Mouse (Mus musculus): ENCODE measurements around the gene Siah2. TPM values are rescaled to one million over a fixed set of nuclear protein-coding genes. Genes with fewer than 3 reads are reported as not detected.

The Siah2 gene
- polyA plus RNA-seq, 1 experiment, result 30.0 TPM

GRCm38 (mm10) chr3:58695507-58695906 lies 3.3 kb upstream of the Siah2 start:
- TF ChIP-seq CTCF (IDR thresholded peaks at IDR 0.05; ENCODE audit: extremely low read depth, insufficient read length, insufficient replicate concordance, low read depth, low read length) (no peak), POLR2A (IDR thresholded peaks at IDR 0.05; ENCODE audit: low read depth, low read length) (no peak)
- peaks cover 3% of the 10 kb centered on the region; the same call in 1 of the 2 replicates for H3K4me1 ChIP-seq (ENCODE audit: control insufficient read depth, insufficient read depth, insufficient read length, low read length)
- no peaks in the 10 kb centered on the region for H3K27me3 ChIP-seq (ENCODE audit: control insufficient read depth, insufficient read depth, low read length)
- no peak overlapping the region for H3K4me3 ChIP-seq (ENCODE audit: low read depth, low read length)
- no peak overlapping the region for H3K27ac ChIP-seq (ENCODE audit: insufficient read depth, low read depth, low read length)
- no peaks in the 10 kb centered on the region for H3K36me3 ChIP-seq (ENCODE audit: control insufficient read depth, insufficient read depth, low read length)
- WGBS, result 69% methylated on average over 7 of the region's 7 CpGs

- WGBS, result 34% methylated on average over 1 of the region's 1 CpGs
- TF ChIP-seq CTCF (IDR thresholded peaks at IDR 0.05; ENCODE audit: extremely low read depth, insufficient read length, insufficient replicate concordance, low read depth, low read length), result no peak
- no peak for TF ChIP-seq POLR2A (IDR thresholded peaks at IDR 0.05; ENCODE audit: low read depth, low read length)
- Histone ChIP-seq H3K27me3 (ENCODE audit: control insufficient read depth, insufficient read depth, low read length) (no peaks in the 10 kb centered on the region), H3K27ac (ENCODE audit: insufficient read depth, low read depth, low read length) (no peak overlapping the region), H3K36me3 (ENCODE audit: control insufficient read depth, insufficient read depth, low read length) (no peaks in the 10 kb centered on the region), H3K4me1 (ENCODE audit: control insufficient read depth, insufficient read depth, insufficient read length, low read length) (peaks cover 3% of the 10 kb centered on the region; the same call in 1 of the 2 replicates), H3K4me3 (ENCODE audit: low read depth, low read length) (no peak overlapping the region)
These were observed 2.8 kb upstream of the Siah2 start for GRCm38 (mm10) chr3:58695044-58695443.

GRCm38 (mm10) chr3:58693331-58693730 lies 1.1 kb upstream of the Siah2 start:
- Histone ChIP-seq H3K36me3 (ENCODE audit: control insufficient read depth, insufficient read depth, low read length) (no peaks in the 10 kb centered on the region), H3K4me1 (ENCODE audit: control insufficient read depth, insufficient read depth, insufficient read length, low read length) (peaks cover 4% of the 10 kb centered on the region; the same call in 1 of the 2 replicates), H3K27me3 (ENCODE audit: control insufficient read depth, insufficient read depth, low read length) (no peaks in the 10 kb centered on the region), H3K27ac (ENCODE audit: insufficient read depth, low read depth, low read length) (no peak overlapping the region), H3K4me3 (ENCODE audit: low read depth, low read length) (no peak overlapping the region)
- TF ChIP-seq POLR2A (IDR thresholded peaks at IDR 0.05; ENCODE audit: low read depth, low read length), result no peak
- no peak for TF ChIP-seq CTCF (IDR thresholded peaks at IDR 0.05; ENCODE audit: extremely low read depth, insufficient read length, insufficient replicate concordance, low read depth, low read length)
- WGBS, result 87% methylated on average over 7 of the region's 7 CpGs

GRCm38 (mm10) chr3:58691374-58691939 lies 743 bp downstream of the Siah2 start:
- Histone ChIP-seq H3K27me3 (ENCODE audit: control insufficient read depth, insufficient read depth, low read length) (no peaks in the 10 kb centered on the region), H3K4me3 (ENCODE audit: low read depth, low read length) (peak overlapping the region; percentile 83), H3K36me3 (ENCODE audit: control insufficient read depth, insufficient read depth, low read length) (no peaks in the 10 kb centered on the region), H3K27ac (ENCODE audit: insufficient read depth, low read depth, low read length) (peak overlapping the region; percentile 84), H3K4me1 (ENCODE audit: control insufficient read depth, insufficient read depth, insufficient read length, low read length) (peaks cover 7% of the 10 kb centered on the region; the same call in 1 of the 2 replicates)
- TF ChIP-seq POLR2A (IDR thresholded peaks at IDR 0.05; ENCODE audit: low read depth, low read length) (no peak), CTCF (IDR thresholded peaks at IDR 0.05; ENCODE audit: extremely low read depth, insufficient read length, insufficient replicate concordance, low read depth, low read length) (no peak)
- 1% methylated on average over 65 of the region's 65 CpGs for WGBS

- TF ChIP-seq POLR2A (IDR thresholded peaks at IDR 0.05; ENCODE audit: low read depth, low read length), result peak; percentile 39; the same call in 1 of the 2 replicates
- no peak for TF ChIP-seq CTCF (IDR thresholded peaks at IDR 0.05; ENCODE audit: extremely low read depth, insufficient read length, insufficient replicate concordance, low read depth, low read length)
- H3K27me3 ChIP-seq (ENCODE audit: control insufficient read depth, insufficient read depth, low read length), result no peaks in the 10 kb centered on the region
- H3K36me3 ChIP-seq (ENCODE audit: control insufficient read depth, insufficient read depth, low read length), result no peaks in the 10 kb centered on the region
- peaks cover 10% of the 10 kb centered on the region; the same call in 1 of the 2 replicates for H3K4me1 ChIP-seq (ENCODE audit: control insufficient read depth, insufficient read depth, insufficient read length, low read length)
- under 1% methylated on average over 24 of the region's 24 CpGs for WGBS
- H3K4me3 ChIP-seq (ENCODE audit: low read depth, low read length), result peak overlapping the region; percentile 83
- H3K27ac ChIP-seq (ENCODE audit: insufficient read depth, low read depth, low read length), result peak overlapping the region; percentile 84
These were observed 1.4 kb downstream of the Siah2 start for GRCm38 (mm10) chr3:58690619-58691373.

- H3K4me1 ChIP-seq (ENCODE audit: control insufficient read depth, insufficient read depth, insufficient read length, low read length), result peaks cover 10% of the 10 kb centered on the region; the same call in 1 of the 2 replicates
- no peaks in the 10 kb centered on the region for H3K36me3 ChIP-seq (ENCODE audit: control insufficient read depth, insufficient read depth, low read length)
- TF ChIP-seq POLR2A (IDR thresholded peaks at IDR 0.05; ENCODE audit: low read depth, low read length) (no peak), CTCF (IDR thresholded peaks at IDR 0.05; ENCODE audit: extremely low read depth, insufficient read length, insufficient replicate concordance, low read depth, low read length) (no peak)
- H3K27me3 ChIP-seq (ENCODE audit: control insufficient read depth, insufficient read depth, low read length), result no peaks in the 10 kb centered on the region
- H3K27ac ChIP-seq (ENCODE audit: insufficient read depth, low read depth, low read length), result no peak overlapping the region
- WGBS, result 22% methylated on average over 3 of the region's 3 CpGs
- no peak overlapping the region for H3K4me3 ChIP-seq (ENCODE audit: low read depth, low read length)
These were observed 2.5 kb downstream of the Siah2 start for GRCm38 (mm10) chr3:58689721-58690120.

GRCm38 (mm10) chr3:58689105-58689504 lies 3.1 kb downstream of the Siah2 start:
- Histone ChIP-seq H3K4me1 (ENCODE audit: control insufficient read depth, insufficient read depth, insufficient read length, low read length) (peaks cover 10% of the 10 kb centered on the region; the same call in 1 of the 2 replicates), H3K27me3 (ENCODE audit: control insufficient read depth, insufficient read depth, low read length) (no peaks in the 10 kb centered on the region), H3K36me3 (ENCODE audit: control insufficient read depth, insufficient read depth, low read length) (no peaks in the 10 kb centered on the region; the same call in 1 of the 2 replicates), H3K4me3 (ENCODE audit: low read depth, low read length) (no peak overlapping the region), H3K27ac (ENCODE audit: insufficient read depth, low read depth, low read length) (no peak overlapping the region)
- WGBS, result 75% methylated on average over 7 of the region's 7 CpGs
- TF ChIP-seq CTCF (IDR thresholded peaks at IDR 0.05; ENCODE audit: extremely low read depth, insufficient read length, insufficient replicate concordance, low read depth, low read length) (no peak), POLR2A (IDR thresholded peaks at IDR 0.05; ENCODE audit: low read depth, low read length) (no peak)

Data from small intestine, adult 2 months (tissue).